Mouse (Mus musculus) kidney, adult 2 months (tissue): ENCODE measurements around the gene Bak1. TPM values are rescaled to one million over a fixed set of nuclear protein-coding genes. Genes with fewer than 3 reads are reported as not detected.

ENCODE experiments used
- DNase-seq: peaks from one replicate; pipeline ENCODE4 v3.0.0; 2021
- H3K27ac ChIP-seq: fragments of 200-500 bp; 2 replicates; pipeline ENCODE4 v1.5.1; 2012; ENCODE audit warnings: low read depth, low read length, control low read depth, inconsistent platforms; ENCODE audit not compliant: insufficient read depth
- H3K27me3 ChIP-seq: fragments of 200-500 bp; replicated peaks from 2 replicates; pipeline ENCODE4 v1.6.1; 2012; ENCODE audit warnings: mild to moderate bottlenecking, moderate library complexity, low read length, inconsistent platforms; ENCODE audit not compliant: control insufficient read depth, insufficient read depth
- H3K36me3 ChIP-seq: fragments of 200-500 bp; 2 replicates; pipeline ENCODE4 v1.6.1; 2012; ENCODE audit warnings: mild to moderate bottlenecking, moderate library complexity, low read length, inconsistent platforms; ENCODE audit not compliant: control insufficient read depth, insufficient read depth
- H3K4me1 ChIP-seq: fragments of 200-500 bp; 2 replicates; pipeline ENCODE4 v1.6.1; 2011; ENCODE audit warnings: low read length; ENCODE audit not compliant: control insufficient read depth, insufficient read depth
- H3K4me3 ChIP-seq: fragments of 200-500 bp; 2 replicates; pipeline ENCODE4 v1.5.1; 2011; ENCODE audit warnings: mild to moderate bottlenecking, low read depth, low read length, control low read depth; ENCODE audit not compliant: insufficient read depth
- CTCF ChIP-seq: fragments of 200-500 bp; conservative IDR thresholded peaks from 2 replicates; pipeline ENCODE4 v1.5.1; 2011; ENCODE audit warnings: low read depth, mild to moderate bottlenecking, control low read depth, low read length, moderate library complexity, mixed read lengths; ENCODE audit not compliant: insufficient read depth, insufficient read length
- POLR2A ChIP-seq: fragments of 200-500 bp; IDR thresholded peaks from one replicate; pipeline ENCODE4 v1.6.1; 2011; ENCODE audit warnings: low read depth, low read length, control low read depth
- WGBS: fragments of 180-500 bp; shearing (Covaris S2); methylation state at CpG from one replicate; pipeline ENCODE4 v1.1.7; 2018; 5-methylcytosine and 5-hydroxymethylcytosine counted together
- polyA plus RNA-seq: library from polyadenylated mRNA; depleted of rRNA; stranded (reverse); fragments of >200 nt; gene quantifications from 2 replicates; pipeline ENCODE4 v1.2.3, GENCODE M21; 2012

The Bak1 gene
- polyA plus RNA-seq, 1 experiment: 39.4 TPM

DNA sequence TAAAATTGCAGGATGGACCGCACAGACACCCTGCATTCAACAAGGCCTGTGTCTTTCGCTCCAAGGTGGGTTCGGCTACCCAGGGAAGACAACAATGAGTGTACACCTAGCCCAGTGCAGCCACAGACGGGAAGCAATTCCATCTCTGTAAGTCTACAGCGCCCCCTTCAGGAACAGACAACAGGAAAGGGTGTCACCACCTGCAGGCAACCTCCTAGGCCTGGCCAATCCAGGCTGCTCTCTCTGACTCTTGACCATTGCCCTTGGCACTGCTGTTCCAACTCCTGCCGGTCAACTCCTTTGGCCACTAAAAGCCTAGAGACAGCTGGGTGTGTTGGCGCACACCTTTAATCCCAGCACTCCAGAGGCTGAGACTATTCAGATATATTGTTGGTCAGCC lies 27.7 kb downstream of the Bak1 start:
- no peak overlapping the region for H3K27ac ChIP-seq
- TF ChIP-seq POLR2A (no peak), CTCF (peak; percentile 40)
- H3K36me3 ChIP-seq: no peaks in the 10 kb centered on the region
- H3K27me3 ChIP-seq: no peaks in the 10 kb centered on the region
- DNase-seq: peak; percentile 12
- 79% methylated on average over 7 of the region's 7 CpGs for WGBS
- no peaks in the 10 kb centered on the region for H3K4me1 ChIP-seq
- H3K4me3 ChIP-seq: no peak overlapping the region

GRCm38 (mm10) chr17:26999996-27000395 lies 28.8 kb downstream of the Bak1 start:
- no peak overlapping the region for H3K27ac ChIP-seq
- no peaks in the 10 kb centered on the region for H3K36me3 ChIP-seq
- H3K4me1 ChIP-seq: no peaks in the 10 kb centered on the region
- H3K27me3 ChIP-seq: no peaks in the 10 kb centered on the region
- H3K4me3 ChIP-seq: peak overlapping the region; percentile 9; the same call in 1 of the 2 replicates
- TF ChIP-seq POLR2A (no peak), CTCF (no peak)
- WGBS: 32% methylated on average over 12 of the region's 12 CpGs
- peak; percentile 51 for DNase-seq

DNA sequence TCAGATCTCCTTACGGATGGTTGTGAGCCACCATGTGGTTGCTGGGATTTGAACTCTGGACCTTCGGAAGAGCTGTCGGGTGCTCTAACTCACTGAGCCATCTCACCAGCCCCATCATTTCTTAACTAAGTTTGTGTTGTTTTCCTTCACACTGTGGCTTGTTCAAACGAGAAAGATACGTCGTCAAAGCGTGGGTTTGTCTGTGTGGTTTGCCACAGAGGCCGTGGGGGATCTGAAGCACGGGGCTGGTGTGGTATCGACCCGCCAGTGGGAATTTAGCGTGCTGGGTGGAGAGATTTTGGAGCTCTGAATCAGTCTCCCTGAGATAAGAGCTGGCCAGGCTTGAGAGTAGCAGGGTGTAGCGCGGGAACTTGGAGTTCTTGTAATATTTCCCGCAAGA lies 30.5 kb downstream of the Bak1 start:
- Histone ChIP-seq H3K4me3 (no peak overlapping the region), H3K4me1 (no peaks in the 10 kb centered on the region), H3K27ac (no peak overlapping the region), H3K36me3 (no peaks in the 10 kb centered on the region), H3K27me3 (no peaks in the 10 kb centered on the region)
- 87% methylated on average over 15 of the region's 15 CpGs for WGBS
- TF ChIP-seq POLR2A (no peak), CTCF (no peak)
- DNase-seq: no peak

DNA sequence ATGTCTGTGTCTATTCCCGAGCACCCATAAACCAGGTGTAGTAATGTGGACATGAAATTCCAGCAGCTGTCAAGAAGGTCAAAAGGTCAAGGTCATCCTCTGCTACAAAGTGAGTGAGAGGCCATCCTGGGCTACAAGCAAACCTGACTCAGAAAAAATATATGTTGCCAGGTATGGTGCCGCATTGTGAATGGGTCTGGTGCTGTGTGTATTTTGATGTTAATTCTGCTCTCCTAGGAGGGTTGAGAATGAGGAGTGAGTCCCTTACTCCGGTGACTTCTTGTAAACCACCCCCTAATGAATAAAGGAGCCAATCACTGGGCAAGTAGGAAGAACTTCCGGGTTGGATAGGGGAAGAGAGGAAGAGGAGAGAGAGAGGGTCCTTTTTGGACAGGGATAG lies 31.1 kb downstream of the Bak1 start:
- Histone ChIP-seq H3K36me3 (no peaks in the 10 kb centered on the region), H3K27ac (no peak overlapping the region), H3K27me3 (no peaks in the 10 kb centered on the region), H3K4me3 (no peak overlapping the region), H3K4me1 (no peaks in the 10 kb centered on the region)
- 76% methylated on average over 4 of the region's 4 CpGs for WGBS
- no peak for DNase-seq
- no peak for TF ChIP-seq POLR2A
- no peak for TF ChIP-seq CTCF

DNA sequence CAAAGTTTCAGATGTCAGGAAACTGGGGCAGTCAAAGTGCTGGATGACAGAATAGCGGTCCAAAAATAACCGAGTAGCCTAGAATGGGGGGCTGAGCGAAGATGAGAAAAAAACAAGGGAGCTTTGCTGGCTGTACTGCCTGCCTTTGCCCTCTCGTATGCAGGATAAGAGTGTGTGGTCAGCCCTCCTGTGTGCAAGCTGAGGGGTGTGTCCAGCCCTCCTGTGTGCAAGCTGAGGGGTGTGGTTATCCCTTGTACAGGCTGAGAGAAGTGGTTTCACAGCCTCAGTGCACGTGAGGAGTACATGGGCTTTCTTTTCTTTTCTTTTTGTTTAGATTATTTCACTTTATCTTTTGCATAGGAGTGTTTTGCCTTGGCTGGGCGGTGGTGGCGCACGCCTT lies 33.2 kb downstream of the Bak1 start:
- Histone ChIP-seq H3K4me3 (no peak overlapping the region), H3K36me3 (no peaks in the 10 kb centered on the region), H3K27me3 (no peaks in the 10 kb centered on the region), H3K4me1 (no peaks in the 10 kb centered on the region), H3K27ac (no peak overlapping the region)
- 72% methylated on average over 8 of the region's 8 CpGs for WGBS
- TF ChIP-seq CTCF (no peak), POLR2A (no peak)
- DNase-seq: no peak

DNA sequence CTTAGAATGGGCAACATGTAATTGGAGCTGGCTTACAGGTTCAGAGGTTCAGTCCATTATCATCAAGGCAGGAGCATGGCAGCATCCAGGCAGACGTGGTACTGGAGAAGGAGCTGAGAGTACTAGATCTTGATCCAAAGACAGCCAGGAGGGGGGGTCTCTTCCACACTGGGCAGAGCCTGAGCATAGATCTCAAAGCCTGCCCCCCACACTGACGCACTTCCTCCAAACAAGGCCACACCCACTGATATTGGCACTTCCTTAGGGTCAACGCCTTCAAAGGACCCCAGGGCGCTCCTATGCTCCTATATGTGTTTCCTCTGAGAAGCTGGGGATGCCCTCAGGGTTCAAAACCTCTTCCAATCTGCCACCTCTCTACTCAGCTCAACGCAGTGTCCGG lies 33.8 kb downstream of the Bak1 start:
- Histone ChIP-seq H3K4me3 (peak overlapping the region; percentile 7; the same call in 1 of the 2 replicates), H3K27ac (peak overlapping the region; percentile 49), H3K4me1 (no peaks in the 10 kb centered on the region), H3K36me3 (no peaks in the 10 kb centered on the region), H3K27me3 (no peaks in the 10 kb centered on the region)
- no peak for DNase-seq
- WGBS: 73% methylated on average over 6 of the region's 6 CpGs
- no peak for TF ChIP-seq CTCF
- no peak for TF ChIP-seq POLR2A

- 50% methylated on average over 14 of the region's 14 CpGs for WGBS
- TF ChIP-seq POLR2A (no peak), CTCF (no peak)
- DNase-seq: peak; percentile 75
- H3K27ac ChIP-seq: peak overlapping the region; percentile 49
- H3K4me3 ChIP-seq: peak overlapping the region; percentile 7; the same call in 1 of the 2 replicates
- H3K4me1 ChIP-seq: no peaks in the 10 kb centered on the region
- no peaks in the 10 kb centered on the region for H3K27me3 ChIP-seq
- H3K36me3 ChIP-seq: no peaks in the 10 kb centered on the region
These were observed 34.4 kb downstream of the Bak1 start for GRCm38 (mm10) chr17:26994410-26994809.

DNA sequence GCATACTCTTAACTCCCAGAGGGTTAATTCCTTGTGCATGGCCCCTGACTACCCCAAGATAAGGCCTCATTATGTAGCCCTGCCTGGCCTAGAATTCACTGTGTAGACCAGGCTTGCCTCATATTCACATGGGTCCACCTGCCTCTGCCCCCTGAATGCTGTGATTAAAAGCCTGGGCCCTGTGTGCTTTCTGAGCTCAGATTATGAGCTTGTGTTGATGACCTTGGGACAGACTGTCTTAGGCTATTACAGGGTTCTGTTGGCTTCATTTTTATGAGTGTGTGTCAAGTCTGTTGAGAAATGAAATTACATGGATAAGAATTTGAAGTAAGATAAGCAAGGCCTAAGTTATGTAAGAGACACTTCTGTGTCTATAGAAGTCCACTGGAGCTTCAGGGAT lies 38.3 kb downstream of the Bak1 start:
- TF ChIP-seq CTCF (no peak), POLR2A (no peak)
- no peaks in the 10 kb centered on the region for H3K27me3 ChIP-seq
- DNase-seq: no peak
- H3K4me1 ChIP-seq: no peaks in the 10 kb centered on the region
- no peak overlapping the region for H3K27ac ChIP-seq
- H3K36me3 ChIP-seq: no peaks in the 10 kb centered on the region
- no peak overlapping the region for H3K4me3 ChIP-seq
